Mouse (Mus musculus): ENCODE data around the gene Hoxa7.

DNA sequence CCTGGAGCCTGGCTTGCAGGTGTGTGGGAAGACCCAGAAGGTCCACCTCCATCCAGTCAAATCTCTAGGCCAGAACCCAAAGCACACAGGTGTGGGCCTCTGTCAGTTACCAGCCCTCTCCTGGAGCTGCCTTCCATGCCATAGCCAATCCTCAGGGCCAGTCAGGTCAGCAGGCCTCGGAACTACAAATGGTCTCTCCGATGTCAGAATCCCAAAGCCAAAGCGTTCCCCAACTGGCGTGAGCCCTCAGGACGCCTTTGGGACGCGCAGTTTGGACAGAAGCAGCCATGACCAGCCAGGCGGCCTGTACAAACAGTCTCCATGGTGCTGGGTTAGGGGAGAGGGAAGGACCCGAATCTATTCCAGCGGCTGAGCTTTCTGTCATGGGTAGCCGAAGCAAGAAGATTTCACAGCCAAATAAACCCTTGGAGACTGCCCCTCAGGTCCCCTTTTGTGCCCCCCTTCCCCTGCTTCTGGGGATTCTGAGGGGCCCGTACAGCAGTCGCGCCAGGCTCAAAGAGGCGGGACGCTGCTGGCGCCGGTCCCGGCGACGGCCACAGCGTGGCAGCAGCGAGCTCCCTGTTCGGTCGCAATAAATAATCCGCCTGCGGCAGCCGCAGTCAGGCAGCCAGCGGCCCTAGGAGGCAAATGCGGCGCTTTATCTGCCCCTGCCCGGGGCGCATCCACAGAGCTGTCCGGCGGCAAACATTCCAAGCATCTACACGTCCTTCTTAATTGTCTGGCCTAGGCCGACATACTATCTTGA, 10.3 kb downstream of the Hoxa7 start:
- TF ChIP-seq CTCF (IDR thresholded peaks at IDR 0.05; ENCODE audit: low read depth, low read length) (peak; percentile 61), POLR2A (IDR thresholded peaks at IDR 0.05; ENCODE audit: insufficient read depth, low read length) (no peak), EP300 (IDR thresholded peaks at IDR 0.05; ENCODE audit: insufficient read depth, low read depth, low read length) (no peak)
